Mouse (Mus musculus): ENCODE data around the gene Nr4a2. TPM values are rescaled to one million over a fixed set of nuclear protein-coding genes. Genes with fewer than 3 reads are reported as not detected.

Nr4a2 gene
- polyA plus RNA-seq, 1 experiment from 2014 or later, result 26.0 TPM

- Histone ChIP-seq H3K36me3 (ENCODE audit: control insufficient read depth, insufficient read depth, low read length) (no peaks in the 10 kb centered on the region), H3K4me3 (ENCODE audit: low read depth, low read length) (no peak overlapping the region), H3K27me3 (ENCODE audit: control insufficient read depth, insufficient read depth, low read depth, low read length) (peaks cover 50% of the 10 kb centered on the region), H3K9ac (ENCODE audit: low read depth, low read length) (no peak overlapping the region), H3K9me3 (replicated peaks; ENCODE audit: control insufficient read depth, low read length, poor library complexity, severe bottlenecking) (no peaks in the 10 kb centered on the region; the same call in 1 of the 2 replicates), H3K4me1 (ENCODE audit: control insufficient read depth, insufficient read depth, low read length) (peaks cover 10% of the 10 kb centered on the region), H3K4me2 (ENCODE audit: low read length) (no peak overlapping the region), H3K27ac (ENCODE audit: low read length) (no peak overlapping the region)
- no peak for ATAC-seq
- WGBS, result 6% methylated on average over 7 of the region's 7 CpGs
These were observed 18.4 kb downstream of the Nr4a2 start for GRCm38 (mm10) chr2:57105401-57105800.

GRCm38 (mm10) chr2:57104731-57105130 lies 19.1 kb downstream of the Nr4a2 start:
- WGBS, result 3% methylated on average over 8 of the region's 8 CpGs
- no peak overlapping the region for H3K27ac ChIP-seq (ENCODE audit: low read length)
- peaks cover 52% of the 10 kb centered on the region for H3K27me3 ChIP-seq (ENCODE audit: control insufficient read depth, insufficient read depth, low read depth, low read length)
- peaks cover 10% of the 10 kb centered on the region for H3K4me1 ChIP-seq (ENCODE audit: control insufficient read depth, insufficient read depth, low read length)
- no peak overlapping the region for H3K4me3 ChIP-seq (ENCODE audit: low read depth, low read length)
- no peak overlapping the region for H3K9ac ChIP-seq (ENCODE audit: low read depth, low read length)
- no peaks in the 10 kb centered on the region; the same call in 1 of the 2 replicates for H3K9me3 ChIP-seq (replicated peaks; ENCODE audit: control insufficient read depth, low read length, poor library complexity, severe bottlenecking)
- no peak overlapping the region for H3K4me2 ChIP-seq (ENCODE audit: low read length)
- no peak for ATAC-seq
- no peaks in the 10 kb centered on the region for H3K36me3 ChIP-seq (ENCODE audit: control insufficient read depth, insufficient read depth, low read length)

DNA sequence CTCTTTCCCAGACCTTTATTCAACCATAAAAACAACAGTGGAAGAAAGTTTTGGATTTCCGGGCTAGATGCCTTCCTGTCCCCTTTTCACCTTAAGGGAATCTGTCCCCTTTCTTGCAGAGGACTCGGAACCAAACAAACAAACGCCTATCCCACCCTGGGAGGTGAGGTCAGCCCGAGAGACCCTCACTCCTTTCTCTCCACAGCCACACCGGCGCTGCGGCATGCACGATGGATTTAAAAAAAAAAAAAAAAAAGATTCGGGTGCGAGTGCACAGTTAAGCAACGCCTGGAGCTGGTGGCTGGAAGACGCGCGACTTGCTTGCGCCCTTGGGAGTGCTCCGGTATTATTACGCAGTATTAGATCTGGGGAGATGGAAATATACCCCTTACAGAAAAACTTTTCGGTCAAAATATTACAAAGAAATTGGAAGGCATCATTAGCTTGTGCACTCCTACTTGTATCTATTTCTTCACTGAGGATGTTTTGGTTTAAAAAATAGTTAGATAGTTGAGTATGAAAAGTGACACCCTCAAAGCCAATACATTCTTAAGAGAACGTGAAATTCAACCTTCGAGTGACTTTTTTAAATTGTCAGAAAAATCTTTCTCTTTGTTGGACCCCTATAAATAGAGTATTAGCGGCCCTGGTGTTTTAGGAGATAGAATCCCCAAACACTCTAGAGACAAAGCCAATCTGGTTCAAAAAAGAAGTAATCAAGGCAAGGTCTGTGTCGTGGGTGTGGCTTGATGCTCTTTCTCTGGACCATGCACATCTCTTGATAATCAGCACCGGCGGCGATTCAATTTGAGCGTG lies 19.8 kb downstream of the Nr4a2 start:
- Histone ChIP-seq H3K9me3 (replicated peaks; ENCODE audit: control insufficient read depth, low read length, poor library complexity, severe bottlenecking) (no peaks in the 10 kb centered on the region; the same call in 1 of the 2 replicates), H3K4me3 (ENCODE audit: low read depth, low read length) (no peak overlapping the region), H3K27ac (ENCODE audit: low read length) (no peak overlapping the region), H3K36me3 (ENCODE audit: control insufficient read depth, insufficient read depth, low read length) (no peaks in the 10 kb centered on the region), H3K9ac (ENCODE audit: low read depth, low read length) (no peak overlapping the region), H3K4me2 (ENCODE audit: low read length) (peak overlapping the region; percentile 28; the same call in 1 of the 2 replicates), H3K27me3 (ENCODE audit: control insufficient read depth, insufficient read depth, low read depth, low read length) (peaks cover 52% of the 10 kb centered on the region), H3K4me1 (ENCODE audit: control insufficient read depth, insufficient read depth, low read length) (peaks cover 10% of the 10 kb centered on the region)
- ATAC-seq, result no peak
- 2% methylated on average over 26 of the region's 26 CpGs for whole genome bisulfite sequencing

GRCm38 (mm10) chr2:57102856-57103844 lies 20.7 kb downstream of the Nr4a2 start:
- no peaks in the 10 kb centered on the region for H3K36me3 ChIP-seq (ENCODE audit: control insufficient read depth, insufficient read depth, low read length)
- no peaks in the 10 kb centered on the region; the same call in 1 of the 2 replicates for H3K9me3 ChIP-seq (replicated peaks; ENCODE audit: control insufficient read depth, low read length, poor library complexity, severe bottlenecking)
- H3K4me3 ChIP-seq (ENCODE audit: low read depth, low read length), result peak overlapping the region; percentile 37
- peaks cover 49% of the 10 kb centered on the region for H3K27me3 ChIP-seq (ENCODE audit: control insufficient read depth, insufficient read depth, low read depth, low read length)
- H3K27ac ChIP-seq (ENCODE audit: low read length), result no peak overlapping the region
- H3K4me1 ChIP-seq (ENCODE audit: control insufficient read depth, insufficient read depth, low read length), result peaks cover 10% of the 10 kb centered on the region
- ATAC-seq, result peak; percentile 26; the same call in 1 of the 2 replicates
- H3K9ac ChIP-seq (ENCODE audit: low read depth, low read length), result no peak overlapping the region
- WGBS, result under 1% methylated on average over 36 of the region's 37 CpGs
- H3K4me2 ChIP-seq (ENCODE audit: low read length), result peak overlapping the region; percentile 66

DNA sequence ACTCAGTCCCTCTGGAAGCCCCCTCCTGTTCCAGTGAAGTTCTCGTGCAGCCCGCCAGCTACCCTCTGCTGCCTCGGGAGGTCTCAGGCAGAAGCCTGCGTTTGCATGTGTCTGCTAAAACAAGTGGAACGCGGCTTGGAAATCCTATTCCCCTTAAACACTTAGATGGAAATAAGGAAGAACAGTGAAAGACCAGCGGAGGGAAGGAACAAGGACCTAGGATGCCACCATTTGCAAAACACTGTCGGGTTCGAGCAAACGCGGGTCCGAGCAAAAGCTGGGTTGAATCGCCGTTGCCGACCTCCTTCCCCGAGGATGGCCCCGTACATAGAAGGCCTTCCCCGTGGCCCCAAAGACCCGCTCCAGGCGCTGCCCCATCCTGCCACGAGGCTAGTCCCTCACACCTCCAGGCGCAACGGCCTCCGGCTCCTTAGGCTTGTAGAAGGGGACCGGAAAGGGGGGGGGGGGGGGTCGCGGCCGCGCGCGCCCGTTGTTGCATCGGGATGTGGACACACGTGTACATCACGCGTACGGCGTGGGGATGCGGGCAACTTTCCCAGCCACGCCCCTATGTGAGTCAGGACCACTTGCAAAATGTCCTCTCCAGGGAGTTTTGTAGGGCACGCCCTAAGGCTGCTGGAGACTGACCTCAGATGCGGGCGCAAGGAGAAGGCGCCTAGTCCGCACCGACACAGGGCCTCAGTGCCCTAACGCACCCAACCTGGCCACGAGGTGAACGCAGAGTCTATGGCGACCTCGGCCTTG lies 21.5 kb downstream of the Nr4a2 start:
- Histone ChIP-seq H3K4me1 (ENCODE audit: control insufficient read depth, insufficient read depth, low read length) (peaks cover 10% of the 10 kb centered on the region), H3K9me3 (replicated peaks; ENCODE audit: control insufficient read depth, low read length, poor library complexity, severe bottlenecking) (no peaks in the 10 kb centered on the region; the same call in 1 of the 2 replicates), H3K4me2 (ENCODE audit: low read length) (peak overlapping the region; percentile 66), H3K4me3 (ENCODE audit: low read depth, low read length) (peak overlapping the region; percentile 37), H3K36me3 (ENCODE audit: control insufficient read depth, insufficient read depth, low read length) (no peaks in the 10 kb centered on the region), H3K9ac (ENCODE audit: low read depth, low read length) (no peak overlapping the region), H3K27ac (ENCODE audit: low read length) (no peak overlapping the region), H3K27me3 (ENCODE audit: control insufficient read depth, insufficient read depth, low read depth, low read length) (peaks cover 51% of the 10 kb centered on the region)
- under 1% methylated on average over 46 of the region's 51 CpGs for WGBS
- ATAC-seq, result peak; percentile 65

DNA sequence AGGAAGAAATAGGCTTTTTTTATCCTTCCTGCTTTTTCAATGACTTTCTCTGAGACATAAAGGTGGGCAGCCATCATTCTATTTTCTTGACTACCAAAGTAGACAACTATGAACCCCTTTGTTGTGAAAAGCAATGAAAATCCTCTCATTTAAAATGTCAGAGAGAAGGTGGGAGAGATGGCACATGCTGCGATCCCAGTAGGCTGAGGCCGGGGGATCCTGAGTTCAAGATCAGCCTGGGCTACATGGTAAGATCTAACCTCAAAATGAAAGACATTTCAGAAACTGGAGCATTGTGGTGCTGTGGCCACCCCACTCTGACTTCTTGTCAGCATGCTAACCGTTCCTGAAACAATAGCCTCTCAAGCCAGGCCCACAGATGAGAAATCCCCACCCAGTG lies 23.6 kb downstream of the Nr4a2 start:
- Histone ChIP-seq H3K9ac (ENCODE audit: low read depth, low read length) (no peak overlapping the region), H3K4me3 (ENCODE audit: low read depth, low read length) (no peak overlapping the region), H3K4me1 (ENCODE audit: control insufficient read depth, insufficient read depth, low read length) (peaks cover 10% of the 10 kb centered on the region), H3K9me3 (replicated peaks; ENCODE audit: control insufficient read depth, low read length, poor library complexity, severe bottlenecking) (no peaks in the 10 kb centered on the region; the same call in 1 of the 2 replicates), H3K27ac (ENCODE audit: low read length) (no peak overlapping the region), H3K36me3 (ENCODE audit: control insufficient read depth, insufficient read depth, low read length) (no peaks in the 10 kb centered on the region), H3K4me2 (ENCODE audit: low read length) (no peak overlapping the region), H3K27me3 (ENCODE audit: control insufficient read depth, insufficient read depth, low read depth, low read length) (peaks cover 43% of the 10 kb centered on the region)
- 66% methylated on average over 3 of the region's 3 CpGs for WGBS
- ATAC-seq, result no peak

GRCm38 (mm10) chr2:57072452-57072851 lies 51.4 kb downstream of the Nr4a2 start:
- H3K27ac ChIP-seq (ENCODE audit: low read length), result no peak overlapping the region
- no peak for ATAC-seq
- WGBS, result 81% methylated on average over 9 of the region's 9 CpGs
- H3K4me1 ChIP-seq (ENCODE audit: control insufficient read depth, insufficient read depth, low read length), result no peaks in the 10 kb centered on the region
- H3K4me2 ChIP-seq (ENCODE audit: low read length), result no peak overlapping the region
- no peaks in the 10 kb centered on the region for H3K27me3 ChIP-seq (ENCODE audit: control insufficient read depth, insufficient read depth, low read depth, low read length)
- no peaks in the 10 kb centered on the region for H3K9me3 ChIP-seq (replicated peaks; ENCODE audit: control insufficient read depth, low read length, poor library complexity, severe bottlenecking)
- no peak overlapping the region for H3K9ac ChIP-seq (ENCODE audit: low read depth, low read length)
- H3K36me3 ChIP-seq (ENCODE audit: control insufficient read depth, insufficient read depth, low read length), result no peaks in the 10 kb centered on the region
- no peak overlapping the region for H3K4me3 ChIP-seq (ENCODE audit: low read depth, low read length)

DNA sequence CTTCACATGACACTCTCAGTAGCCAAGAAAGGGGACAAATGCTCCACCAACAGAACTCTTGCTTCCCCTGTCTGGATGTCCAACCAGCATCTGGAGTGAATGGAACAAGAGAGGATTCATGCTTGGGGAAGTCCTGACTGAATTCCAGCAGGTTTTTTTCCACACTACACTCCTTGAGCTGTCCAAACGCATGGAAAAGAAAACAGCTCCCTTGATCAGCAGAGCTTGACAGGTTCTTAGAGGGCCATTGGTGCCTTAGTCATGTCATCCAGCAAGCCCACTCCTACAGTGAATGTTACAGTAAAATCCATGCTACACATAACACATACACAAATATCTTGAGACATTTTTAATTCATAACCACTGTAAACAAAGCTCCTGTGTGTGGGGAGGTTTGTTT lies 60.3 kb downstream of the Nr4a2 start:
- Histone ChIP-seq H3K9ac (ENCODE audit: low read depth, low read length) (no peak overlapping the region), H3K9me3 (replicated peaks; ENCODE audit: control insufficient read depth, low read length, poor library complexity, severe bottlenecking) (no peaks in the 10 kb centered on the region), H3K4me3 (ENCODE audit: low read depth, low read length) (no peak overlapping the region), H3K27me3 (ENCODE audit: control insufficient read depth, insufficient read depth, low read depth, low read length) (no peaks in the 10 kb centered on the region), H3K4me2 (ENCODE audit: low read length) (no peak overlapping the region), H3K4me1 (ENCODE audit: control insufficient read depth, insufficient read depth, low read length) (no peaks in the 10 kb centered on the region), H3K27ac (ENCODE audit: low read length) (no peak overlapping the region), H3K36me3 (ENCODE audit: control insufficient read depth, insufficient read depth, low read length) (no peaks in the 10 kb centered on the region)
- 60% methylated on average over 1 of the region's 1 CpGs for WGBS
- ATAC-seq, result no peak

All from midbrain, embryonic 16.5 days (tissue).